Mouse (Mus musculus) kidney, postnatal 36 days (tissue): ENCODE measurements around the gene Timm22.

Experiments used
- DNase-seq, 2 experiments: peaks; one replicate each; pipeline ENCODE4 v3.0.0; 2021 to 2022; ENCODE audit warnings: mixed read lengths in 2 of 2

Gene Timm22

GRCm38 (mm10) chr11:76436864-76437437 lies 30.2 kb downstream of the Timm22 start:
- peak; percentile 59 to 65 for DNase-seq

GRCm38 (mm10) chr11:76439666-76440065 lies 32.9 kb downstream of the Timm22 start:
- no peak for DNase-seq

GRCm38 (mm10) chr11:76445459-76445858 lies 38.7 kb downstream of the Timm22 start:
- DNase-seq = no peak

- DNase-seq = peak; percentile 17 to 52
Measured at GRCm38 (mm10) chr11:76446251-76446650, 39.5 kb downstream of the Timm22 start.

GRCm38 (mm10) chr11:76449520-76450201 lies 42.9 kb downstream of the Timm22 start:
- peak; percentile 63 to 70 for DNase-seq

- no peak for DNase-seq
Measured at GRCm38 (mm10) chr11:76450202-76450561, 43.4 kb downstream of the Timm22 start.

- DNase-seq = peak; percentile 65 to 89
Measured at GRCm38 (mm10) chr11:76454492-76454891, 47.7 kb downstream of the Timm22 start.

GRCm38 (mm10) chr11:76456233-76456632 lies 49.5 kb downstream of the Timm22 start:
- peak; percentile 80 to 95 for DNase-seq

GRCm38 (mm10) chr11:76456897-76457296 lies 50.1 kb downstream of the Timm22 start:
- no peak for DNase-seq

GRCm38 (mm10) chr11:76458730-76459129 lies 52.0 kb downstream of the Timm22 start:
- DNase-seq = no peak

GRCm38 (mm10) chr11:76459489-76459888 lies 52.7 kb downstream of the Timm22 start:
- no peak for DNase-seq

- DNase-seq = no peak
Measured at GRCm38 (mm10) chr11:76461201-76461600, 54.4 kb downstream of the Timm22 start.

- no peak for DNase-seq
Measured at GRCm38 (mm10) chr11:76461696-76462095, 54.9 kb downstream of the Timm22 start.

- no peak for DNase-seq
Measured at GRCm38 (mm10) chr11:76465879-76466278, 59.1 kb downstream of the Timm22 start.
